Mouse (Mus musculus) embryo, embryonic 9.5 days (tissue): ENCODE data around the gene Ptpn12.

Source experiments
- DNase-seq: peaks from one replicate; pipeline ENCODE4 v3.0.0-alpha.2; 2017; ENCODE audit errors: extremely low spot score

The Ptpn12 gene

GRCm38 (mm10) chr5:21055820-21056531 lies at the start of gene Ptpn12:
Ptpn12 (minus strand) TSS chr5:21055911.
- peak; percentile 96 for DNase-seq

GRCm38 (mm10) chr5:21091179-21091578 lies 35.5 kb upstream of the Ptpn12 start:
- no peak for DNase-seq

GRCm38 (mm10) chr5:21057217-21057616 lies 1.5 kb upstream of the Ptpn12 start:
- no peak for DNase-seq

- no peak for DNase-seq
Measured at GRCm38 (mm10) chr5:21056595-21056994, 884 bp upstream of the Ptpn12 start.

- no peak for DNase-seq
Measured at GRCm38 (mm10) chr5:21055071-21055819, 466 bp downstream of the Ptpn12 start.

- DNase-seq: peak; percentile 75
Measured at GRCm38 (mm10) chr5:21054472-21055070, 1.1 kb downstream of the Ptpn12 start.

- DNase-seq: no peak
Measured at GRCm38 (mm10) chr5:21053571-21054307, 2.0 kb downstream of the Ptpn12 start.

- DNase-seq: no peak
Measured at GRCm38 (mm10) chr5:21052521-21052920, 3.2 kb downstream of the Ptpn12 start.

GRCm38 (mm10) chr5:21050770-21051122 lies 5.0 kb downstream of the Ptpn12 start:
- no peak for DNase-seq

- no peak for DNase-seq
Measured at GRCm38 (mm10) chr5:21050061-21050769, 5.5 kb downstream of the Ptpn12 start.

GRCm38 (mm10) chr5:21049006-21049405 lies 6.7 kb downstream of the Ptpn12 start:
- DNase-seq: no peak

- no peak for DNase-seq
Measured at GRCm38 (mm10) chr5:21047114-21047513, 8.6 kb downstream of the Ptpn12 start.

- no peak for DNase-seq
Measured at GRCm38 (mm10) chr5:21046150-21047048, 9.3 kb downstream of the Ptpn12 start.

- no peak for DNase-seq
Measured at GRCm38 (mm10) chr5:21045462-21045861, 10.2 kb downstream of the Ptpn12 start.

- no peak for DNase-seq
Measured at GRCm38 (mm10) chr5:21038100-21038499, 17.6 kb downstream of the Ptpn12 start.

- no peak for DNase-seq
Measured at GRCm38 (mm10) chr5:21035689-21036480, 19.8 kb downstream of the Ptpn12 start.

- no peak for DNase-seq
Measured at GRCm38 (mm10) chr5:21034388-21034966, 21.2 kb downstream of the Ptpn12 start.

GRCm38 (mm10) chr5:21033382-21034056 lies 22.2 kb downstream of the Ptpn12 start:
- no peak for DNase-seq

- DNase-seq: no peak
Measured at GRCm38 (mm10) chr5:21032626-21033025, 23.1 kb downstream of the Ptpn12 start.
